ENCODE assay signal across 7 mouse cellular contexts in genomic region chr7:65861591-65862472, GRCm38 (mm10). TPM values are rescaled to one million over a fixed set of nuclear protein-coding genes. Genes with fewer than 3 reads are reported as not detected.
DNase-seq lines count a peak whose midpoint lies in the region; ATAC-seq and TF ChIP-seq lines count a peak whose summit lies in the region.

Gene Pcsk6, plus strand, starts transcription at chr7:65861734.

- peak within 1 kb of the TSS; percentile 98 for H3K4me2 ChIP-seq in forebrain, embryonic 16.5 days (ENCODE audit: low read length)
- H3K4me2 ChIP-seq in lung, postnatal 0 days (replicated peaks; ENCODE audit: low read depth, low read length) = peak within 1 kb of the TSS; percentile 98

- no peak for TF ChIP-seq EP300 in lung, postnatal 0 days (IDR thresholded peaks at IDR 0.05)

- peak within 1 kb of the TSS; percentile 68 for H3K4me3 ChIP-seq in forebrain, embryonic 16.5 days (replicated peaks; ENCODE audit: low read length)
- peak within 1 kb of the TSS; percentile 51 for H3K4me3 ChIP-seq in lung, postnatal 0 days (ENCODE audit: low read depth, low read length)

- WGBS in forebrain, embryonic 16.5 days = under 1% methylated on average over 67 of the region's 111 CpGs
- WGBS in lung, postnatal 0 days = 0% methylated on average over 59 of the region's 111 CpGs

- peaks cover 10% of the 10 kb centered on the region for H3K4me1 ChIP-seq in forebrain, embryonic 16.5 days (replicated peaks; ENCODE audit: control insufficient read depth, insufficient read depth, low read length)
- peaks cover 4% of the 10 kb centered on the region; the same call in 1 of the 2 replicates for H3K4me1 ChIP-seq in lung, postnatal 0 days (ENCODE audit: insufficient read depth, low read depth, low read length)

- no peaks in the 10 kb centered on the region for H3K9me3 ChIP-seq in forebrain, embryonic 16.5 days (ENCODE audit: control insufficient read depth, low read length)
- H3K9me3 ChIP-seq in lung, postnatal 0 days (ENCODE audit: low read length) = no peaks in the 10 kb centered on the region

- ATAC-seq in forebrain, embryonic 16.5 days = peak; percentile 84
- ATAC-seq in lung, postnatal 0 days = peak; percentile 86

- peaks cover 23% of the 10 kb centered on the region for H3K27me3 ChIP-seq in forebrain, embryonic 16.5 days (replicated peaks; ENCODE audit: control insufficient read depth, insufficient read depth, low read length)
- peaks cover 19% of the 10 kb centered on the region for H3K27me3 ChIP-seq in lung, postnatal 0 days (replicated peaks; ENCODE audit: insufficient read depth, low read length)

- peak; percentile 68 for DNase-seq in Muller cell, postnatal 12 days (ENCODE audit: inconsistent ontology term)
- DNase-seq in adrenal gland, postnatal 14 days = peak; percentile 66
- peak; percentile 55 to 68 for DNase-seq in heart, postnatal 36 days
- DNase-seq in layer of hippocampus, adult 8-10 months (ENCODE audit: low spot score in 2 of 2) = no peak
- DNase-seq in lung, postnatal 0 days (ENCODE audit: low spot score) = peak; percentile 64
- peak; percentile 52 for DNase-seq in right cerebral cortex, postnatal 25 days

- peak within 1 kb of the TSS; percentile 67 for H3K9ac ChIP-seq in forebrain, embryonic 16.5 days (replicated peaks; ENCODE audit: low read depth, low read length)
- no peak within 1 kb of the TSS for H3K9ac ChIP-seq in lung, postnatal 0 days (replicated peaks; ENCODE audit: low read depth)

- intact Hi-C loops in heart, postnatal 36 days (cut with DNase I) = loop anchor here (2.0 to 10.0 kb wide), 3 partner anchors 59 to 195 kb away; partner anchors contain the start of gene Snrpa1

- no peak within 1 kb of the TSS for H3K27ac ChIP-seq in forebrain, embryonic 16.5 days (ENCODE audit: low read length)
- H3K27ac ChIP-seq in lung, postnatal 0 days (ENCODE audit: low read length) = no peak within 1 kb of the TSS

- TF ChIP-seq CTCF in lung, postnatal 0 days (IDR thresholded peaks at IDR 0.05) = peak; percentile 33

- no peaks in the 10 kb centered on the region for H3K36me3 ChIP-seq in forebrain, embryonic 16.5 days (ENCODE audit: control insufficient read depth, insufficient read depth)
- H3K36me3 ChIP-seq in lung, postnatal 0 days (ENCODE audit: insufficient read depth, low read length) = no peaks in the 10 kb centered on the region

RNA-seq across cellular contexts. Expression of gene Pcsk6, which starts in this region (rescaled TPM):
- total RNA-seq in adrenal gland, postnatal 14 days (2021) = 32.1 and 32.7 TPM in 2 replicates
- polyA plus RNA-seq in forebrain, embryonic 16.5 days (2015; fragmentation: Nextera tagmentation; extraction: Ambion mirVana) = 0.71 and 0.90 TPM in 2 replicates
- total RNA-seq in heart, postnatal 36 days (2021) = 10 to 100 TPM; 49.3 to 53.8 TPM
- 10 to 100 TPM; 12.8 to 23.4 (median 18.9) TPM for total RNA-seq in layer of hippocampus, adult 8-10 months (2022)
- polyA plus RNA-seq in lung, postnatal 0 days (2015; fragmentation: Nextera tagmentation; extraction: Ambion mirVana) = 1.4 and 1.5 TPM in 2 replicates

Comparison
In these comparisons a context has a peak if more than half of its experiments do, and no peak if none do; other contexts are left out.
1. Peak in ATAC-seq, H3K4me3 ChIP-seq, H3K9ac ChIP-seq and H3K4me2 ChIP-seq in forebrain, embryonic 16.5 days; RNA of the gene not detected or under 1 TPM.
2. DNase-seq: peak in Muller cell, postnatal 12 days (single experiment), adrenal gland, postnatal 14 days (single experiment), heart, postnatal 36 days (2 of 2), lung, postnatal 0 days (single experiment) and right cerebral cortex, postnatal 25 days (single experiment); none in layer of hippocampus, adult 8-10 months (0 of 2).